Mouse (Mus musculus) layer of hippocampus, postnatal 25 days (tissue): ENCODE measurements around the gene Tbc1d8b. TPM values are rescaled to one million over a fixed set of nuclear protein-coding genes. Genes with fewer than 3 reads are reported as not detected.
"Not testable (repeated sequence)": the region's sequence is repeated elsewhere in the genome, so short reads cannot be mapped to it uniquely, and the experiment has no call there.

Experiments
- DNase-seq, 2 experiments: peaks; one replicate each; pipeline ENCODE4 v3.0.0; 2022; ENCODE audit warnings: mixed read lengths in 2 of 2, low spot score in 1 of 2; ENCODE audit errors: extremely low spot score in 1 of 2
- total RNA-seq, 2 experiments: library from RNA; stranded (reverse); gene quantifications; 2 replicates each; pipeline ENCODE4 v1.2.3; 2021

The Tbc1d8b gene
- total RNA-seq, result 10 to 100 TPM in 1 of 2 experiments, 1 to 10 TPM in 1; 9.5 to 11.2 TPM

- peak; percentile 34 to 46 for DNase-seq
Measured at GRCm38 (mm10) chrX:139684775-139685695, at the start of gene Tbc1d8b. Gene Tbc1d8b (plus strand): TSS chrX:139684996.

GRCm38 (mm10) chrX:139639744-139640143 is 45.1 kb upstream of the Tbc1d8b start:
- DNase-seq, result no peak

- no peak for DNase-seq
Measured at GRCm38 (mm10) chrX:139640418-139640817, 44.4 kb upstream of the Tbc1d8b start.

GRCm38 (mm10) chrX:139652226-139652625 is 32.6 kb upstream of the Tbc1d8b start:
- DNase-seq, result no peak

- no peak for DNase-seq
Measured at GRCm38 (mm10) chrX:139653292-139653691, 31.5 kb upstream of the Tbc1d8b start.

DNA sequence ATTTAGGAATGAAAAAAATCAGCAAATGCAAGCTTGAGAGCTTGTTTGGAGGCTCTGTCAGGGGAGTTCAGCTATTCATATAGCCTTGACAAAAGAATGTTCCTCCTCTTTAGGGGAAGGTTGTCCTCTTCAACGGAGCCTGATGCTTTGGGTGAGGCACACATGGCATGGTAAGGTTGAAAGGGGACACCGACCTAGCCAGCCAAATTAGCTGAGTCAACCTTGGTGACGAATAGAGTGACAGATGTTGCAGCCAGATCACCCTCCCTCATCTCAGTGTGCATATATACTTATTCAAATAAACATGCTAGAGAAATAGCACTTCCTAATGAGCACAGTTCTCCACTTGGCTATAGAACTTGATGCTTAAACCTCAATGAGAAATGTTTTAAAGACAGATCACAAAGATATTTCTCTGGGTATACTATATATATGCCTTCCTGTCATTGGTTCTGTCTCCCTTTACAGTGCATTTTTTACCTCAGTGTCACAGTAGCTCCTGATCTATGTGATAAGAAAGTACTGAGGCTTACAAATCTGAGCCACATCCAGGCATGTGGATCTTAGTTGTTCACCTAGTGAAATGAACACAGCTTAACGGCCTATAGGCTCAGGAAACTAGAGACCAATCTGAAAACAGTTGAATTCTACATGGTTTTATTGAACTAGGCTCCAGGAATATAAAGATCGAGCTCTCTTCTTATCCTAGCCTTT is 30.3 kb upstream of the Tbc1d8b start:
- DNase-seq, result no peak

- DNase-seq, result no peak
Measured at GRCm38 (mm10) chrX:139662111-139662510, 22.7 kb upstream of the Tbc1d8b start.

GRCm38 (mm10) chrX:139665829-139666228 is 19.0 kb upstream of the Tbc1d8b start:
- DNase-seq, result no peak

- DNase-seq, result no peak
Measured at GRCm38 (mm10) chrX:139684410-139684774, 404 bp upstream of the Tbc1d8b start.

DNA sequence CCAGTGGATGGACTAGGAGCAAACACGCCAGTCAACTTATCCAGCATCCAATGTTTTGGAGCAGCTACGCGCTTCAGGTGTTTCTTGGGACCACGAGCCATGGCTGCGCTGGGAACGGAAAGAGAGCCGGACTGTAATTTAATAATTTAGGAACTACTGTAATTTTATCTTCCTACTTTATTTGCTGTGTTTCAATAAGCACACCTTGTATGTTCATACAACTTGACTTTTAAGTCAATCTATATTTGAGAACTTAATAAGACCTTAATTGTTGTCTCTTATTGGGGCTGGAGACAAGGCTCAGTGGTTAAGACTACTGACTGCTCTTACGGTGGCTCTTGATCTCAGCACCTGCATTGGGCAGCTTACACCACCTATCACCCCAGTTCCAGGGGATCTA is 29.6 kb downstream of the Tbc1d8b start, which contains the start of gene Gm15013:
Gene Gm15013, minus strand, starts transcription at position 101 of the 400 bp plus-strand sequence.
- no peak for DNase-seq

GRCm38 (mm10) chrX:139722350-139722749 is 37.6 kb downstream of the Tbc1d8b start:
- no peak for DNase-seq

DNA sequence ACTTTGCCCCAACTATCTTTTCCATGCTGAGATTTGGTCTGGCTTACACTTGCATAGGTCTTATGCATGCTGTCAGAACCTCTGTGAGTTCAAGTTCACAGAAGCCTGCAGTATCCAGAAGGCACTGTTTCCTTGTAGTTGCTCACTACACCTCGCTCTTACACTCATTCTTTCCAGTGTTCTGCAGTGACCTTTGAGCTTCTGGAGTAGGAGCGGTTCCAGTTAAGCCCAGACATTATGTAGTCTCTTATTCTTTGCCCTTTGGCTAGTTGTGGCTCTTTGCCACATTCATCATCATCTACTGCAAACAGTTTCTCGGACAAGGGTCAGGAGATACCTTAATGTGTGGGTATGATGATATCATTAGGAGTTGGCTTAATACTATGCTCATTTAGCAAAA is 45.7 kb downstream of the Tbc1d8b start:
- DNase-seq, result no peak

DNA sequence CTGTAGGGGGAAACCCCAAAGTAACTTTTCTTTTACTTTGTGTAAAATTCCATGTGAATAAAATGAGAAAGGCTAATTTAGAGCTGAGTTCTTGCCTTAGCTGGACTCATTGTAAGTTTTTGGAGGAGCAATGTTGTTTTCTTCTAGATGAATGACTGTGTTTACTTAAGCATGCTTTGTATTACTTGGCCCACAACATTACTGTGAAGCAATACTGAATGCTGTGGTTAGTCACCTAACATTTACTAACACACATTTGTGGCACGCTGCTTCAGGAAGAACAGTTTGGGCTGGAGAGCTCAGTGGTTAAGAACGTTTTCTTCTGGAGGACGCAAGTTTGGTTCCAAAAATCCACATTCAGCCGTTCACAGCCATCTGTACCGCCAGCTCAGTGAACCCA is 52.3 kb downstream of the Tbc1d8b start:
- no peak for DNase-seq

DNA sequence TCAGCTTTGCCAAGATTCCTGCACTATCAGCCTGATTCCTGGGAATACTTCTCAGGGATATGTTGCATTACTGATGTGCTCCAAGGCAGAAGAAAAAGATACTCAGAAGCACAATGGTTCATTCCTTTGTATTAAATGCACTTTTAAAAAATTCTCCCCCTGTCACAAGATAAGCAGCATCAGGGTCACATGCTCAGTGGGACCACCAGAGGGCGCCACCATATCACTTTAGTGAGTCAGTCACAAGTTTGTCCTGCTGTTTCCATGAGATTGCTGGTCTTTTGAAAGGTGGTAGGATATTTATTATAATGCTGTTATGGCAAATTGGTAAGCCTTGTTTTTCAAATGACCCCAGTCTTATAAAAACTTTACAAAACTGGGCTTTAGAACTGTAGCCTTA is 67.1 kb downstream of the Tbc1d8b start:
- peak in 1 of 2 experiments; percentile 67 for DNase-seq

GRCm38 (mm10) chrX:139758634-139759033 is 73.8 kb downstream of the Tbc1d8b start:
- DNase-seq, result not testable (repeated sequence)

DNA sequence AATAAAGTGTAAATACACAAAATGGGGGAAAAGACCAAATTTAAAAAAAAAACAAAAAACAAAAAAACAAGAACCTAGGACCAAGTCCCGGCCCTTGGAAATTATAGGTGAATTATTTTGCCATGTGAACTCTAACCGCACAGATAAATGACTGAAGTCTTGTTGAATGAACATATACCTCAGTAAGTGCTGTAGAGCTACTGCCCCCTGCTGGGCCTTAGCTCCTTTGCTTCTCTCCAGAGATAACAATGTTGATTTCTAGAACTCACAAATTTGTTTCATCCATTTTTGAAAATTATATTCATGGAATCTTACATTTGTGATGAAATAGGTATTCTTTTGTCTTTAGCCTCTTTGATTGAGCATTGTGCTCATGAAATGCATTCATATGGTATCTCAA is 77.8 kb downstream of the Tbc1d8b start:
- DNase-seq, result peak in 1 of 2 experiments; percentile 27

DNA sequence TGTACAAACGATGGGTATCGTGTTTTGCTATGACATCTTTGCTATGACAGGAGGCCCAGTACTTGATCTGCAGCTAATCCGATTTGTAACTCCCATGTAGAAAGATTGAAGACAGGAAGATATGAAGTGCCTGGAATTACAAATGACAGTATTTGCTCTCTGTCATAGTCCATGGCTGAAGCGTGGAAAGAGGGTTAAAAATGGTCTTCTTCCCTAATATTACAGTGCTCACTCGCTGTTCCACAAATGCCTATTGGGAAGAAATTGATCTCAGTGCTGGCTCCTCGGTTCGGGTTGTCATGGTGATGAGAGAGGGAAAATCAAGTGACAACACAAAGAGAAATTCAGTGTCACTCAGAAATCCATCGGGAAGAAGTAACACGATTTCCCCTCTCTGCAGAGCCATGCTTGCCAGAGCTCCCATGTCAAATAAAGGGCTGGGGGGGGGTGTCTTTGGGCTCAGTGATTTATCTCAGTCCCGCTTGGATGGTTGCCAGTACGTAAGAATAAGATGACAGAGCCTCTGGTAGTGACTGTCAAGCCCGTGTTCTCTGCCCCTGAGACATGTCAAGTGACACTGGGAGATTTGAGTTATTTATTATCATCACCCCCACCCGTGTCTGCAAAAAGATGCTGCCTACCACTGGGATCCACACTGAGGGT is 85.3 kb downstream of the Tbc1d8b start:
- no peak for DNase-seq

DNA sequence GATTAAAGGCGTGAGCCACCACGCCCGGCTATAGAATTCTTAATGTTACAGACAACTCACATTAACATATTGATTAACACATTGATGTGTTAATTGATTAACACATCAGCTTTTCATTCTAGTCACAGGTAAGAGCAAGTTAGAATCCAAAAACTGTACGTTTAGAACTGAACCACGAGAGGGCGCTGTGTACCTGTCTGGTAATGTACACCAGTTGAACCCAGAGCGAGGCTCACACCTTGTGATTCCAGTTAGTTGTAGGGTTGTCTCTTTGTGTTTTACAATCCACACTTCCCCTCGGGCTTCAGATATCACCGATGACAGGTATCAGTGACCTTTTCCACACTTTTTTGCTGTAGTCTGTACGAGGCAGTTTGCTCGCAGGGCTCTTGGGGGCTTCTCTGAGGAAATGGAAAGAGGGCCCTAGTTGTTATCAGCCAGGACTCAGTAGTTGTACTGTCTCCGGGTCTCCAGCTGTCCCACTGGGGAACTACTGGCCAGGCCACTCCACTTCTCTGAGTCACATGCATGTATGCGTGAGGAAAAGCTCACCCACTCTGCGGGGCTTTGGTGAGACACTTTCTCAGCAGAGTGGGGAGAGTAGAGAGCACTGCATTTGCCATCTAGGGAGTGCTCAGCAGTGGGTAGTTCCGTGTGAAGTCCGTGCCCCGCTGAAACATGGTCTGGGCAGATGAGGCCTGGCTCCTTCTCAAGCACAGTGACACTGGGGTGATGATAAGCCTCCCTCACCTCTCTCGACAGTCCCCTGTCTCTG is 89.7 kb downstream of the Tbc1d8b start:
- DNase-seq, result peak in 1 of 2 experiments; percentile 55

- no peak for DNase-seq
Measured at GRCm38 (mm10) chrX:139775084-139775612, 90.4 kb downstream of the Tbc1d8b start.

DNA sequence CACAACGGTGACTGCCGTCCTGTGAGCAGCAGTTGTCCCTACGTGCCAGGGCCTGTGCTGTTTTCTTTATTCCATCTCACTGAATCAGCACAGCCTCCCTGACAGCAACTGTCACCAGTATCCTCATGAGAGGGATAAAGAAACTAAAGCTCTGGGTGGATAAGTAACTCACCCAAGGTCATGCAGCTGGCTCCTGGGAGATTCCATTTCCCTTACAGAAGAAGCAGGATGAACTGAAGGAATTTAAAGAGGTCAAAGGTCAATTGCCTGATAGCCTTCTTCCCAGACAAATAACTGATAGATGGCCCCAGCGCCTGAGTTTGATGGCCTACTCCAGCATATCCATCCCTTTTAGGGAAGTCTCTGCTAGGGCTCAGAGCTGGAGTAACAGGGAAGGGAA is 92.6 kb downstream of the Tbc1d8b start:
- no peak for DNase-seq
